Mouse (Mus musculus) cerebellum, adult 9-10 months (tissue): ENCODE data around the gene Phc1.
"Not testable (repeated sequence)": the region's sequence is repeated elsewhere in the genome, so short reads cannot be mapped to it uniquely, and the experiment has no call there.

Source experiments
- DNase-seq: peaks from one replicate; pipeline ENCODE4 v3.0.0; 2022

The Phc1 gene

DNA sequence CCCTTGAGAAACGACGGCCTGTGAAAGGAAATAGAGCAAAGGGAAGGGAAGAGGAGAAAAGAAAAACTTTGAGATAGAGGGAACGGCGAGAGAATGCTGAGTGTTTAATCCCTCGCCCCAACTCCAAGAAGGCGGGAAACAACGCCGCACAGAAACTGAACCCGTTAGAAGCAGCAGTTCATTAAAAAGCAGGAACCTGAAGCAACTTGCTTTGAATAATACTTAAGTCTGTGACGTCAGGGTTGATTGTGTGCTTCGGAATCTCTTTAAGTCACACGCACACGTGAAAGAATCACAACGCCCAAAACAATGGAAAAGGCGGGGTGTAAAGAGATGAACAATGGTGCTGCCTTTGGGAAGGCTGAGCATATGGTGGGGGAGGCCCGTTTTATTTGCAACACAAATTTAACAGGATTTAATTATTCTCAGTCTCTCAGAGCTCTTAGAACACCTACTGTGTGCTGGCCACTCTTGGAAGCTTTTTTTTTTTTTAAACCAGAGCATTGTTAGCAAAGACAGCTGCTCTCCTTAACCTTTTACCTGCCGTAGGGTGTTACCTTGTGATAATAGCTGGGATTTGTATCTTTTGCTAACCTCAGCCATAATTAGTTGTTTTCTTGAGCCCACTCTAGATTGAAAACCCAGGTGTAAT lies at the start of gene Phc1:
Gene Phc1, minus strand, starts transcription at position 213 of the 652 bp plus-strand sequence.
- peak; percentile 54 for DNase-seq

DNA sequence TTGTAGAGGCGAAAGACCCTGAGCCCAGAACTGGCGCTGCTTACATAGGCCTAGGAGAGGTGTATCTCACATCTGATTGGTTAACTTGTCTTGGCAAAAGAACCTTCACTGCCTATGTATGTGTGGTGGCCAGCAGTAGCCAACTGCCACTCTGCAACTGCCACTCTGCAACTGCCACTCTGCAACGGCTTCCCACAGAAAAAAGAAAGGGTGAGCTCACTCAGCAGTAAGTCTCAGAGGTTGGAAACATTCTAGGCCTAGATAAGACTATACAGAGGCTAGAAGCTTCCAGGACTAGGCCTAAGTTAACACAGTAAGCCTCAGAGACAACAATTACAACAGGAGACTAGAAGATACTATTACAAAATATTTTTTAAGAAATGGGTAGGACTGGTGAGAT lies 49.6 kb upstream of the Phc1 start:
- not testable (repeated sequence) for DNase-seq

DNA sequence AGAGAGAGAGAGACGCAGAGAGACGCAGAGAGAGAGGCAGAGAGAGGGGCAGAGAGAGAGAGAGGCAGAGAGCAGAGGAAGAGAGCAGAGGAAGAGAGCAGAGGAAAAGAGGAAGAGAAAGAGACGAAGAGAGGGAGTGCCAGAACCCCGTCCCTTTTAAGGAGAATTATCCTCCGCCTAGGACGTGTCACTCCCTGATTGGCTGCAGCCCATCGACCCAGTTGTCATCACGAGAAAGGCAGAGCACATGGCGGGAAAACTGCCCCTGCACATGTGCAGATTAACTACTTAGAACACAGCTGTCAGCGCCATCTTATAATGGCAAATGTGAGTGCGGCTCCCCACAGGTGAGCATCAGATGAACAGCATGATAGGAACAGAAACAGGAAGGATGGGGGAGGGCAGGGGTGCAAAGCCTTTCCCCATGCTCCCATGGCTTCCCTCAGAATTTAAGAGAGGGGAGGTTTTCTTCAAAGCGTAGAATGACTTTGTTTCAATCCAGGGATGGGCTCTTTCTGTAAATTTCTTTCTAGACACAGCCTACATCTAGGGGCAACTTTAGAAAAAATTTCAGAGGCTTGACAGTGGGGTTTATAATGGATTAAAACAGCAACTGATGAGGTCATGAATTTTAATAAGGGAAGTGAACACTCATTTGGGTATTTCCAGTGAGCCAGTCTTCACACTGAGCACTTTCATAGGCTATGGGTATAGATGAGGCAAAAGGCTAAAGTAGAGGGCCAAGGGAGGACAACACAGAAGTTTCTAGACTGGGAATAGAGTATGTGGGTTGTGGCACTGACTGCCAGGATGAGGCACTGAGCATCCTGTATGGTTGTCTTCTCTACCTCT lies 47.0 kb upstream of the Phc1 start:
- not testable (repeated sequence) for DNase-seq

GRCm38 (mm10) chr6:122385724-122386123 lies 45.4 kb upstream of the Phc1 start:
- DNase-seq = no peak

GRCm38 (mm10) chr6:122384886-122385285 lies 44.5 kb upstream of the Phc1 start:
- DNase-seq = no peak

GRCm38 (mm10) chr6:122383211-122383610 lies 42.9 kb upstream of the Phc1 start:
- no peak for DNase-seq

DNA sequence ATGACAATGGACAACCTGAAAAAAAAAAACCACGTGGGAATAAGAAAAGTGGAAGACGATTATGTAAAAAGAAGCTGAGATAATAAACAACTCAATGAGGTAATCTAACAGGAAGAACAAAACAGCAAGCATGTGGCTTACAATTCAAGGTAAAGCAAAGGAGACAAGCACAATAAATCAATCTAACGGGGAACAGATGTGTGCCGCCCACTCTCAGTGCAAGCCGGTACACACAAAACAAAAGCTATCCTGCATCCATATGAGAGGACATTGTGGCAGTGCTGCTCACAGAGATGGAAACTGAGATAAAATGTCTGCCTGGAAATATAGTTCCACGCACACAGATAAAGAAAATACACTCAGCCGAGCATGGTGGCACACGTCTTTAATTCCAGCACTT lies 41.7 kb upstream of the Phc1 start:
- DNase-seq = no peak

GRCm38 (mm10) chr6:122368245-122368644 lies 27.9 kb upstream of the Phc1 start:
- DNase-seq = no peak

DNA sequence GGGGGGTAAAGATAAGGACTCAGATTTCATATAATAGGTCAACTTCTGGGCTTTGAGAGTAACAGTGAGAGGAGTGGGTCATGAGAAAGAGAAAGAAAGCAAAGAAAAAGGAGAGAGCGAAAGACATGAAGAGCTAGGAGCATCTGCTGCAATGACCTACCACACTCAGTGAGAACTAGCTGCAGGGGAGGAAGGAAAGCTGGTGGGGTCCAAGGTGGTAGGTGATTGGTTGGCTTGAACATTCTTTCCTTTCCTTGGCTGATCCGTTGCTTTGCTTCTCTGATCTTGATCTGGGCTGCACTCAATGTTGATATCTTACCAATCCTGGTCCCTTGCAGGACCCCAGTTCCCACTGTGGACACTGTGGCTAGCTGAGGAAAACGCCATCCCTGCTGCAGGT lies 26.6 kb upstream of the Phc1 start:
- DNase-seq = no peak

DNA sequence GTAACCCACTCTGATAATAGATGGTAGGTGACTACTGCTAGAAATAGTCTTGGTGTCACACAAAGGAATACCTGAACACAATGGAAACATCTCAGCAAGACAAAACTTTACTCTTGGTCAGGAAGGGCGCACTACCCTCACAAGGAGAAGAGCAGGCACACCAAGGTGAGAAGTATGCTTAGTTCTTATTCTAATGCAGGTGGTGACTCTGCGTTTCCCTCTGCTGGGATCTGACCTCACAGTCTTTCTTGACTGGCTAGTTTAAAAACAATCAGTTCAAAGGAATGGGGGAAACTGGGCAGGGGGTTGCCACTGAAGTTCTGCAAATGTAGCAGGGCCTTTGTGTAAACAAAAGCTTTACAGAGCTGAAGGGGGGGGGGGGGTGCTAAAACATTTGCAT lies 25.9 kb upstream of the Phc1 start:
- DNase-seq = no peak

GRCm38 (mm10) chr6:122365706-122366105 lies 25.3 kb upstream of the Phc1 start:
- no peak for DNase-seq

DNA sequence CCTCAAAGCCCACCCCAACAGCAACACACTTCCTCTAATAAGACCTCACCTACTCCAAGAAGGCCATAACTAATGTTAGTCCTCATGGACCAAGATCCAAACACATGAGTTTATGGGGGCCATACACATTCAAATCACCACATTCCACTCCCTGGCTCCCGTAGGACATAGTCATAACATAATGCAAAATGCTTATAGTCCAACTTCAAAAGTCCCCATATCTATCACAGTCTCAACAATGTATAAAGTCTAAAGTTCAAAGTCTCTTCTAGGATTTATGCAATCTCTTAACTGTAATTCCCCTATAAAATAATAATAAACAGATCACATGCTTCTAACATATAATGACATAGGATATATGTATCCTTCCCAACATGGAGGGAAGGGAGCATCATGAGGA lies 16.7 kb upstream of the Phc1 start:
- no peak for DNase-seq

- DNase-seq = no peak
Observed at GRCm38 (mm10) chr6:122355909-122356308, 15.5 kb upstream of the Phc1 start.

DNA sequence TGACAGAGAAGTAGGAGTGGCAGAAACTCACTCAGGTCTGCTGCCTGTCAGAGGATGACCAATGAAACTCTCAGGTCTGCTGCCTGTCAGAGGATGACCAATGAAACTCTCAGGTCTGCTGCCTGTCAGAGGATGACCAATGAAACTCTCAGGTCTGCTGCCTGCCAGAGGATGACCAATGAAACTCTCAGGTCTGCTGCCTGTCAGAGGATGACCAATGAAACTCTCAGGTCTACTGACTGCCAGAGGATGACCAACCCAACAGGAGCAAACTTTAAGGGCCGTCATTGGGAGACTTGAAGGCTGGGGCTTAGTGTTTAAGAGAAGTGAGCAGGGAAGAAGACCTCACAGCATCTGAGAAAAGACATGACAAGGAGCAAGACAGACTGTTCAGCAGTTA lies 7.0 kb upstream of the Phc1 start:
- not testable (repeated sequence) for DNase-seq

GRCm38 (mm10) chr6:122346399-122346798 lies 6.0 kb upstream of the Phc1 start:
- DNase-seq = no peak

GRCm38 (mm10) chr6:122345731-122346130 lies 5.4 kb upstream of the Phc1 start:
- DNase-seq = no peak

GRCm38 (mm10) chr6:122344386-122345116 lies 4.2 kb upstream of the Phc1 start:
- no peak for DNase-seq

DNA sequence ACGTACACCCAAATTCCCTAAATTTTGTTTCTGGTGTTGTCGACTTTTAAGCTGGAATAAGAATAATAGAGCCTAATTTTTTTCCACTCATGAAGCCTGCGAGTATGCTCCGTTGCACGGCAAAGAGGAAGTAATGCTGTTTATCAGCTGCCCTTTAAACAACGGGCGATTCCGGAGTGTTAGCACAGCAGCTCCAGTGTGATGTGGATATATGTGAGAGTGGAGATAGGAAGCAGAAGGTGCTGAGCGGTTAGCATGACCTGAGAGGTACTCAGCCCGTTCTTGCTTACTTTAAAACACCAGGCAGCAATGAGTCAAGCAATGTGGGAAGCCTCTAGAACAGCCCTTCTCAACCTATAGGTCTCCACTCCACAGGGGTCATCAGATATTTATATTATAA lies 3.4 kb upstream of the Phc1 start:
- DNase-seq = no peak

DNA sequence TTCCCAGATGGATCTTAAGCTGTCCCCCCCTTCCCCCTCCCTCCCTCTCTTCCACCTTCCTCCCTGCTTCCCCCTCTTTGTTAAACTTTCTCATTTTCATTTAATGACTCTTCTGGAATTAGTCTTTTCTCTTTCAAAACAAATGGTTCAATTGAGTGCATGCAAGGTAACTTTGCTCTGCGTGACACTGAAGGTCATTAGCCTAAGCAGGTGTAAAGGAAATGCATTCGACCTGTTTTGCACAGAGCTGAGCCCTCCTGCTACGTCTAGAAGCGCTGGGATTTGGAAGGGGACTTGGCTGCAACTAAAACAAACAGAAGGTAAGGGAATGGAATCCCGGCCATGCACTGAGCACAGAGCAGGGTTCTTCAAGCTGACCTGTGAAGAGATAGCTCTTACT lies 1.8 kb upstream of the Phc1 start:
- no peak for DNase-seq

DNA sequence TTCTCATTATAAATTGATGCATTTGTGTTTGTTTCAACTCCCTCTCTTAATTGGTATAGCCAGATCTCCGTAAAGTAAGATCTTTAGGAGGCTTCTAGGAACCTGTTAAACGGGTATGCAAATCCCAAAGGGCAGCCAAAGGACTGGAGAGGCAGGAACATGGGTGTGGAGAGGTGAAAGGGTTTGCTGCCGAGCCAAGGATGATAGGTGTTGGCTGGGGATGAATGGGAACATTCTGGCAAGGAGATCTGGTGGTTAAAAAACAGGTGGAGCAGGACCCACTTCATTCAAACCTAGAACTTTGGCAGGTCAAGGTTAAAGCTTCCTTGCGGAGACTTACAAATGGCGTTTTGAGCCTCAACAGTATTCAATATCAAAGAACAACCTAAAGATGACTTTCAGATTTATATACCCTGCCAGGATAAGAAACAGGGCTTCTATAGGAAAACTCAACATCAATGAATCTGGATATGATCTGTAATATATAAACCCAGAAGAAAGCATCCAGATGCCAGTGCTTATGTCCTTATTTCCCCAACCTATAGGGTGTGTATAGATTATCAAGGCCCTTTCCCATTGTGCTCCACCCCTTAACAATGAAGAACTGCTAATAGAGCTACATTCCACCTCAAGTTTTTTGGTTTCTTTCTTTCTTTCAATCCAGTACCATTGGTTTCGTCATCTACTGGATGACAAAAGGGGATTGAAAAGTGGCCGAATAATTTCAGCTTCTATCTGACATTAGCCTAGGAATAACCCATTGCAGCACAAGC lies 863 bp upstream of the Phc1 start:
- DNase-seq = peak; percentile 17

- peak; percentile 80 for DNase-seq
Observed at GRCm38 (mm10) chr6:122339648-122340341, 566 bp downstream of the Phc1 start.

- peak; percentile 62 for DNase-seq
Observed at GRCm38 (mm10) chr6:122339047-122339647, 1.2 kb downstream of the Phc1 start.
